Mouse (Mus musculus): ENCODE measurements around the gene Prdm5. TPM values are rescaled to one million over a fixed set of nuclear protein-coding genes. Genes with fewer than 3 reads are reported as not detected.

Gene Prdm5
- polyA plus RNA-seq, 1 experiment from 2014 or later: 14.1 TPM

- 98% methylated on average over 3 of the region's 3 CpGs for WGBS
- Histone ChIP-seq H3K9me3 (replicated peaks; ENCODE audit: low read length) (no peaks in the 10 kb centered on the region), H3K4me1 (replicated peaks; ENCODE audit: insufficient read depth, low read length) (no peaks in the 10 kb centered on the region), H3K27me3 (ENCODE audit: insufficient read depth, low read length) (no peaks in the 10 kb centered on the region), H3K27ac (no peak overlapping the region), H3K4me3 (replicated peaks; ENCODE audit: low read depth, low read length) (no peak overlapping the region), H3K4me2 (ENCODE audit: low read length) (no peak overlapping the region), H3K36me3 (ENCODE audit: insufficient read depth, low read length) (no peaks in the 10 kb centered on the region; the same call in 1 of the 2 replicates), H3K9ac (ENCODE audit: low read depth, low read length) (no peak overlapping the region)
- DNase-seq (ENCODE audit: low spot score) (no peak), ATAC-seq (replicated peaks; ENCODE audit: low FRiP score, low read depth) (no peak)
- TF ChIP-seq CTCF (IDR thresholded peaks at IDR 0.05; ENCODE audit: low read depth): no peak
Observed at GRCm38 (mm10) chr6:65864233-65864632, 85.4 kb downstream of the Prdm5 start.

- peak; percentile 9 for DNase-seq (ENCODE audit: low spot score)
- 72% methylated on average over 5 of the region's 5 CpGs for WGBS
Observed at GRCm38 (mm10) chr6:65864919-65865318, 86.1 kb downstream of the Prdm5 start.

GRCm38 (mm10) chr6:65865861-65866260 lies 87.1 kb downstream of the Prdm5 start:
- Histone ChIP-seq H3K4me3 (replicated peaks; ENCODE audit: low read depth, low read length) (no peak overlapping the region), H3K9me3 (replicated peaks; ENCODE audit: low read length) (no peaks in the 10 kb centered on the region), H3K27ac (no peak overlapping the region), H3K36me3 (ENCODE audit: insufficient read depth, low read length) (no peaks in the 10 kb centered on the region; the same call in 1 of the 2 replicates), H3K27me3 (ENCODE audit: insufficient read depth, low read length) (no peaks in the 10 kb centered on the region), H3K4me2 (ENCODE audit: low read length) (no peak overlapping the region), H3K9ac (ENCODE audit: low read depth, low read length) (no peak overlapping the region), H3K4me1 (replicated peaks; ENCODE audit: insufficient read depth, low read length) (no peaks in the 10 kb centered on the region)
- ATAC-seq (replicated peaks; ENCODE audit: low FRiP score, low read depth): no peak
- 92% methylated on average over 4 of the region's 4 CpGs for WGBS
- no peak for TF ChIP-seq CTCF (IDR thresholded peaks at IDR 0.05; ENCODE audit: low read depth)
- no peak for DNase-seq (ENCODE audit: low spot score)

More at GRCm38 (mm10) chr6:65864919-65865318, 86.1 kb downstream of the Prdm5 start:
- no peak; the same call in 1 of the 2 replicates for TF ChIP-seq CTCF (IDR thresholded peaks at IDR 0.05; ENCODE audit: low read depth)
- ATAC-seq (replicated peaks; ENCODE audit: low FRiP score, low read depth): no peak
- Histone ChIP-seq H3K4me3 (replicated peaks; ENCODE audit: low read depth, low read length) (no peak overlapping the region), H3K4me2 (ENCODE audit: low read length) (no peak overlapping the region), H3K27ac (no peak overlapping the region), H3K27me3 (ENCODE audit: insufficient read depth, low read length) (no peaks in the 10 kb centered on the region), H3K9ac (ENCODE audit: low read depth, low read length) (no peak overlapping the region), H3K9me3 (replicated peaks; ENCODE audit: low read length) (no peaks in the 10 kb centered on the region), H3K36me3 (ENCODE audit: insufficient read depth, low read length) (no peaks in the 10 kb centered on the region; the same call in 1 of the 2 replicates), H3K4me1 (replicated peaks; ENCODE audit: insufficient read depth, low read length) (no peaks in the 10 kb centered on the region)

GRCm38 (mm10) chr6:65871754-65872278 lies 93.0 kb downstream of the Prdm5 start:
- TF ChIP-seq CTCF (IDR thresholded peaks at IDR 0.05; ENCODE audit: low read depth): no peak
- H3K36me3 ChIP-seq (ENCODE audit: insufficient read depth, low read length): no peaks in the 10 kb centered on the region
- H3K9ac ChIP-seq (ENCODE audit: low read depth, low read length): no peak overlapping the region
- WGBS: 43% methylated on average over 6 of the region's 6 CpGs
- peak; percentile 47 for DNase-seq (ENCODE audit: low spot score)
- H3K4me3 ChIP-seq (replicated peaks; ENCODE audit: low read depth, low read length): no peak overlapping the region
- H3K4me2 ChIP-seq (ENCODE audit: low read length): no peak overlapping the region
- H3K4me1 ChIP-seq (replicated peaks; ENCODE audit: insufficient read depth, low read length): no peaks in the 10 kb centered on the region
- ATAC-seq (replicated peaks; ENCODE audit: low FRiP score, low read depth): no peak
- no peak overlapping the region for H3K27ac ChIP-seq
- no peaks in the 10 kb centered on the region for H3K9me3 ChIP-seq (replicated peaks; ENCODE audit: low read length)
- H3K27me3 ChIP-seq (ENCODE audit: insufficient read depth, low read length): no peaks in the 10 kb centered on the region

- no peak overlapping the region for H3K4me2 ChIP-seq (ENCODE audit: low read length)
- WGBS: 75% methylated on average over 1 of the region's 1 CpGs
- H3K4me1 ChIP-seq (replicated peaks; ENCODE audit: insufficient read depth, low read length): no peaks in the 10 kb centered on the region
- H3K36me3 ChIP-seq (ENCODE audit: insufficient read depth, low read length): 0 out of 2 replicates have a peak, but pooled peaks cover 4% of the 10 kb centered on the region
- H3K27ac ChIP-seq: no peak overlapping the region
- no peak for DNase-seq (ENCODE audit: low spot score)
- TF ChIP-seq CTCF (IDR thresholded peaks at IDR 0.05; ENCODE audit: low read depth): no peak
- H3K9me3 ChIP-seq (replicated peaks; ENCODE audit: low read length): no peaks in the 10 kb centered on the region
- no peaks in the 10 kb centered on the region for H3K27me3 ChIP-seq (ENCODE audit: insufficient read depth, low read length)
- no peak overlapping the region for H3K4me3 ChIP-seq (replicated peaks; ENCODE audit: low read depth, low read length)
- no peak for ATAC-seq (replicated peaks; ENCODE audit: low FRiP score, low read depth)
- H3K9ac ChIP-seq (ENCODE audit: low read depth, low read length): no peak overlapping the region
Observed at GRCm38 (mm10) chr6:65878300-65878699, 99.5 kb downstream of the Prdm5 start.

GRCm38 (mm10) chr6:65888835-65889234 lies 110.0 kb downstream of the Prdm5 start:
- H3K27ac ChIP-seq: no peak overlapping the region
- H3K9ac ChIP-seq (ENCODE audit: low read depth, low read length): no peak overlapping the region
- TF ChIP-seq CTCF (IDR thresholded peaks at IDR 0.05; ENCODE audit: low read depth): no peak
- H3K36me3 ChIP-seq (ENCODE audit: insufficient read depth, low read length): peaks cover 3% of the 10 kb centered on the region; the same call in 1 of the 2 replicates
- ATAC-seq (replicated peaks; ENCODE audit: low FRiP score, low read depth): no peak
- DNase-seq (ENCODE audit: low spot score): no peak
- WGBS: 97% methylated on average over 1 of the region's 1 CpGs
- H3K4me3 ChIP-seq (replicated peaks; ENCODE audit: low read depth, low read length): no peak overlapping the region
- H3K9me3 ChIP-seq (replicated peaks; ENCODE audit: low read length): no peaks in the 10 kb centered on the region
- H3K4me1 ChIP-seq (replicated peaks; ENCODE audit: insufficient read depth, low read length): no peaks in the 10 kb centered on the region
- H3K4me2 ChIP-seq (ENCODE audit: low read length): no peak overlapping the region
- H3K27me3 ChIP-seq (ENCODE audit: insufficient read depth, low read length): no peaks in the 10 kb centered on the region

All from kidney, postnatal 0 days (tissue).